Mouse (Mus musculus) neural tube, embryonic 12.5 days (tissue): ENCODE measurements around the gene Slx1b. TPM values are rescaled to one million over a fixed set of nuclear protein-coding genes. Genes with fewer than 3 reads are reported as not detected.
A peak's percentile ranks its signal among the peaks of the same experiment; 100 is the strongest.

Experiments
- ATAC-seq: fragments of 200-750 bp; cut with Nextera tagmentation; 2 replicates; pipeline ENCODE4 v1.8.0; 2017; ENCODE audit warnings: low read depth, mild to moderate bottlenecking, moderate TSS enrichment, moderate library complexity; ENCODE audit not compliant: low FRiP score
- H3K27ac ChIP-seq: fragments of 300-500 bp; sonication (generic); 2 replicates; pipeline ENCODE4 v1.5.1; 2016
- H3K27me3 ChIP-seq: fragments of 300-500 bp; sonication (generic); replicated peaks from 2 replicates; pipeline ENCODE4 v1.6.1; 2016; ENCODE audit warnings: mild to moderate bottlenecking
- H3K36me3 ChIP-seq: fragments of 300-500 bp; sonication (generic); 2 replicates; pipeline ENCODE4 v1.6.1; 2016; ENCODE audit warnings: mild to moderate bottlenecking
- H3K4me1 ChIP-seq: fragments of 300-500 bp; sonication (generic); 2 replicates; pipeline ENCODE4 v1.6.1; 2016
- H3K4me2 ChIP-seq: fragments of 300-500 bp; sonication (generic); replicated peaks from 2 replicates; pipeline ENCODE4 v1.6.1; 2016; ENCODE audit warnings: mild to moderate bottlenecking
- H3K4me3 ChIP-seq: fragments of 300-500 bp; sonication (generic); 2 replicates; pipeline ENCODE4 v1.5.1; 2016
- H3K9ac ChIP-seq: fragments of 300-500 bp; sonication (generic); 2 replicates; pipeline ENCODE4 v1.6.1; 2016; ENCODE audit warnings: mild to moderate bottlenecking
- H3K9me3 ChIP-seq: fragments of 300-500 bp; sonication (generic); 2 replicates; pipeline ENCODE4 v1.6.1; 2016; ENCODE audit warnings: mild to moderate bottlenecking
- WGBS: fragments of 180-500 bp; shearing (Covaris S2); methylation state at CpG from one replicate; pipeline ENCODE4 v1.1.7; 2016; 5-methylcytosine and 5-hydroxymethylcytosine counted together
- polyA plus RNA-seq: library from polyadenylated mRNA; unstranded; fragments of >200 nt; fragmentation: Nextera tagmentation; extraction: Ambion mirVana; gene quantifications from 2 replicates; pipeline ENCODE4 v1.2.1, GENCODE M21; 2016

The Slx1b gene
- polyA plus RNA-seq, 1 experiment from 2014 or later: 17.9 TPM

- Histone ChIP-seq H3K27ac (no peak overlapping the region), H3K4me1 (no peaks in the 10 kb centered on the region), H3K9me3 (no peaks in the 10 kb centered on the region), H3K27me3 (no peaks in the 10 kb centered on the region), H3K9ac (no peak overlapping the region), H3K4me2 (no peak overlapping the region), H3K36me3 (no peaks in the 10 kb centered on the region), H3K4me3 (no peak overlapping the region)
- WGBS: 98% methylated on average over 3 of the region's 3 CpGs
- ATAC-seq: no peak
Measured at GRCm38 (mm10) chr7:126717566-126717965, 22.0 kb upstream of the Slx1b start.

GRCm38 (mm10) chr7:126715679-126716078 lies 20.1 kb upstream of the Slx1b start:
- no peak overlapping the region for H3K27ac ChIP-seq
- H3K9me3 ChIP-seq: no peaks in the 10 kb centered on the region
- H3K27me3 ChIP-seq: no peaks in the 10 kb centered on the region
- H3K9ac ChIP-seq: no peak overlapping the region
- ATAC-seq: no peak
- WGBS: 84% methylated on average over 4 of the region's 4 CpGs
- H3K36me3 ChIP-seq: no peaks in the 10 kb centered on the region
- no peaks in the 10 kb centered on the region for H3K4me1 ChIP-seq
- H3K4me3 ChIP-seq: no peak overlapping the region
- no peak overlapping the region for H3K4me2 ChIP-seq

GRCm38 (mm10) chr7:126711910-126712309 lies 16.3 kb upstream of the Slx1b start:
- Histone ChIP-seq H3K27ac (no peak overlapping the region), H3K4me1 (no peaks in the 10 kb centered on the region), H3K4me3 (no peak overlapping the region), H3K9me3 (no peaks in the 10 kb centered on the region), H3K36me3 (no peaks in the 10 kb centered on the region), H3K9ac (no peak overlapping the region), H3K4me2 (no peak overlapping the region), H3K27me3 (no peaks in the 10 kb centered on the region)
- ATAC-seq: no peak
- WGBS: 72% methylated on average over 3 of the region's 3 CpGs

- WGBS: 69% methylated on average over 4 of the region's 4 CpGs
- Histone ChIP-seq H3K4me1 (no peaks in the 10 kb centered on the region), H3K27ac (no peak overlapping the region), H3K4me2 (no peak overlapping the region), H3K27me3 (0 out of 2 replicates have a peak, but pooled peaks cover 5% of the 10 kb centered on the region), H3K4me3 (no peak overlapping the region), H3K9ac (no peak overlapping the region), H3K36me3 (no peaks in the 10 kb centered on the region), H3K9me3 (no peaks in the 10 kb centered on the region)
- no peak for ATAC-seq
Measured at GRCm38 (mm10) chr7:126710266-126710665, 14.7 kb upstream of the Slx1b start.

GRCm38 (mm10) chr7:126708175-126708952 lies 12.8 kb upstream of the Slx1b start:
- Histone ChIP-seq H3K9ac (no peak overlapping the region), H3K27me3 (0 out of 2 replicates have a peak, but pooled peaks cover 17% of the 10 kb centered on the region), H3K27ac (no peak overlapping the region), H3K4me1 (peaks cover 14% of the 10 kb centered on the region), H3K4me2 (no peak overlapping the region), H3K4me3 (no peak overlapping the region), H3K9me3 (no peaks in the 10 kb centered on the region), H3K36me3 (no peaks in the 10 kb centered on the region; the same call in 1 of the 2 replicates)
- WGBS: 84% methylated on average over 10 of the region's 10 CpGs
- ATAC-seq: no peak

- no peak within 1 kb of the TSS for H3K9ac ChIP-seq
- no peaks in the 10 kb centered on the region; the same call in 1 of the 2 replicates for H3K36me3 ChIP-seq
- H3K27me3 ChIP-seq: 0 out of 2 replicates have a peak, but pooled peaks cover 24% of the 10 kb centered on the region
- 92% methylated on average over 19 of the region's 19 CpGs for WGBS
- peaks cover 18% of the 10 kb centered on the region for H3K4me1 ChIP-seq
- H3K27ac ChIP-seq: no peak within 1 kb of the TSS
- no peak within 1 kb of the TSS for H3K4me3 ChIP-seq
- ATAC-seq: no peak
- H3K4me2 ChIP-seq: no peak within 1 kb of the TSS
- H3K9me3 ChIP-seq: no peaks in the 10 kb centered on the region
Measured at GRCm38 (mm10) chr7:126707442-126708174, 12.0 kb upstream of the Slx1b start, which contains the start of gene Coro1a. Coro1a (minus strand) TSS chr7:126707787.

GRCm38 (mm10) chr7:126704121-126704980 lies 8.8 kb upstream of the Slx1b start:
- peaks cover 13% of the 10 kb centered on the region for H3K36me3 ChIP-seq
- WGBS: 3% methylated on average over 39 of the region's 39 CpGs
- H3K4me1 ChIP-seq: peaks cover 27% of the 10 kb centered on the region
- no peak overlapping the region for H3K27ac ChIP-seq
- peak; percentile 76 for ATAC-seq
- H3K9me3 ChIP-seq: no peaks in the 10 kb centered on the region
- peak overlapping the region; percentile 56 for H3K4me3 ChIP-seq
- H3K27me3 ChIP-seq: peaks cover 28% of the 10 kb centered on the region; the same call in 1 of the 2 replicates
- peak overlapping the region; percentile 94 for H3K4me2 ChIP-seq
- H3K9ac ChIP-seq: peak overlapping the region; percentile 77

GRCm38 (mm10) chr7:126703757-126704077 lies 8.1 kb upstream of the Slx1b start:
- no peaks in the 10 kb centered on the region for H3K9me3 ChIP-seq
- peak overlapping the region; percentile 56 for H3K4me3 ChIP-seq
- ATAC-seq: peak; percentile 22; the same call in 1 of the 2 replicates
- peaks cover 27% of the 10 kb centered on the region for H3K4me1 ChIP-seq
- WGBS: 20% methylated on average over 7 of the region's 7 CpGs
- H3K4me2 ChIP-seq: peak overlapping the region; percentile 94
- H3K27ac ChIP-seq: no peak overlapping the region
- H3K36me3 ChIP-seq: peaks cover 20% of the 10 kb centered on the region
- peak overlapping the region; percentile 77 for H3K9ac ChIP-seq
- H3K27me3 ChIP-seq: peaks cover 28% of the 10 kb centered on the region; the same call in 1 of the 2 replicates

- H3K36me3 ChIP-seq: peaks cover 21% of the 10 kb centered on the region
- H3K4me3 ChIP-seq: peak overlapping the region; percentile 56
- peaks cover 28% of the 10 kb centered on the region; the same call in 1 of the 2 replicates for H3K27me3 ChIP-seq
- WGBS: 82% methylated on average over 12 of the region's 12 CpGs
- no peak overlapping the region for H3K27ac ChIP-seq
- H3K9me3 ChIP-seq: no peaks in the 10 kb centered on the region
- peak overlapping the region; percentile 94 for H3K4me2 ChIP-seq
- H3K4me1 ChIP-seq: peaks cover 27% of the 10 kb centered on the region
- no peak for ATAC-seq
- H3K9ac ChIP-seq: peak overlapping the region; percentile 77
Measured at GRCm38 (mm10) chr7:126702861-126703756, 7.5 kb upstream of the Slx1b start.

GRCm38 (mm10) chr7:126702358-126702757 lies 6.8 kb upstream of the Slx1b start:
- Histone ChIP-seq H3K4me3 (no peak overlapping the region), H3K4me1 (peaks cover 31% of the 10 kb centered on the region), H3K27ac (no peak overlapping the region), H3K27me3 (peaks cover 28% of the 10 kb centered on the region; the same call in 1 of the 2 replicates), H3K36me3 (peaks cover 21% of the 10 kb centered on the region), H3K9me3 (no peaks in the 10 kb centered on the region), H3K4me2 (peak overlapping the region; percentile 94; the same call in 1 of the 2 replicates), H3K9ac (no peak overlapping the region)
- ATAC-seq: no peak
- 82% methylated on average over 6 of the region's 6 CpGs for WGBS
